Mouse (Mus musculus) brain, adult 2 months (tissue): ENCODE data around the gene Prima1.

ENCODE experiments used
- DNase-seq: peaks from one replicate; pipeline ENCODE4 v3.0.0; 2011; ENCODE audit warnings: low read depth, low spot score

Prima1 gene

GRCm38 (mm10) chr12:103242083-103242581 is at the start of gene Prima1:
Gene Prima1, minus strand, starts transcription at chr12:103242150.
- DNase-seq: peak; percentile 82

GRCm38 (mm10) chr12:103287276-103287675 is 45.3 kb upstream of the Prima1 start:
- DNase-seq: no peak

- no peak for DNase-seq
These were observed 41.5 kb upstream of the Prima1 start for GRCm38 (mm10) chr12:103283411-103283810.

GRCm38 (mm10) chr12:103282936-103283335 is 41.0 kb upstream of the Prima1 start:
- no peak for DNase-seq

- no peak for DNase-seq
These were observed 40.0 kb upstream of the Prima1 start for GRCm38 (mm10) chr12:103281912-103282311.

GRCm38 (mm10) chr12:103281491-103281890 is 39.5 kb upstream of the Prima1 start:
- DNase-seq: no peak

- DNase-seq: peak; percentile 88
These were observed 34.5 kb upstream of the Prima1 start for GRCm38 (mm10) chr12:103276422-103276821.

GRCm38 (mm10) chr12:103273732-103274131 is 31.8 kb upstream of the Prima1 start:
- no peak for DNase-seq

GRCm38 (mm10) chr12:103273051-103273450 is 31.1 kb upstream of the Prima1 start:
- peak; percentile 58 for DNase-seq

- peak; percentile 63 for DNase-seq
These were observed 30.2 kb upstream of the Prima1 start for GRCm38 (mm10) chr12:103272176-103272575.

- DNase-seq: no peak
These were observed 24.7 kb upstream of the Prima1 start for GRCm38 (mm10) chr12:103266605-103267004.

GRCm38 (mm10) chr12:103262017-103262865 is 20.3 kb upstream of the Prima1 start:
- no peak for DNase-seq

- no peak for DNase-seq
These were observed 11.0 kb upstream of the Prima1 start for GRCm38 (mm10) chr12:103252901-103253434.

GRCm38 (mm10) chr12:103251151-103251550 is 9.2 kb upstream of the Prima1 start:
- no peak for DNase-seq

- DNase-seq: no peak
These were observed 8.4 kb upstream of the Prima1 start for GRCm38 (mm10) chr12:103250333-103250732.

GRCm38 (mm10) chr12:103243041-103243440 is 1.1 kb upstream of the Prima1 start:
- DNase-seq: peak; percentile 23

GRCm38 (mm10) chr12:103242591-103243025 is 658 bp upstream of the Prima1 start:
- DNase-seq: peak; percentile 72

GRCm38 (mm10) chr12:103241311-103242082 is 453 bp downstream of the Prima1 start:
- DNase-seq: peak; percentile 21

GRCm38 (mm10) chr12:103238924-103239460 is 3.0 kb downstream of the Prima1 start:
- peak; percentile 60 for DNase-seq

- DNase-seq: no peak
These were observed 6.1 kb downstream of the Prima1 start for GRCm38 (mm10) chr12:103235856-103236255.

- DNase-seq: no peak
These were observed 6.7 kb downstream of the Prima1 start for GRCm38 (mm10) chr12:103235251-103235650.

- no peak for DNase-seq
These were observed 12.9 kb downstream of the Prima1 start for GRCm38 (mm10) chr12:103229058-103229457.
